20 mouse cellular contexts compared by ENCODE assay signal in genomic region chr2:128477242-128477641, GRCm38 (mm10).
"Had no signal": no experiment of that assay in that cellular context is flagged by ENCODE, and none has a peak within 500 bp of the region (broad histone marks: within the 10 kb centered on the region; RNA-seq: fewer than 3 reads in every experiment).

No protein-coding gene starts in this region.

- H3K27ac ChIP-seq: liver, embryonic 15.5 days; lung, embryonic 15.5 days; midbrain, embryonic 10.5 days; midbrain, embryonic 12.5 days; neural tube, embryonic 12.5 days had no signal

- ATAC-seq: liver, postnatal 0 days; lung, postnatal 0 days; midbrain, embryonic 16.5 days had no signal

- DNase-seq: liver, postnatal 0 days; lung, adult 2 months; lung, postnatal 4 days; midbrain, embryonic 14.5 days; retina, postnatal 1 day; right cerebral cortex, adult 18-20 months; right cerebral cortex, postnatal 25 days; right cerebral cortex, postnatal 4 days; spleen, adult 18-20 months; thymus, adult 18-20 months; thymus, postnatal 25 days; thymus, postnatal 4 days had no signal

- H3K36me3 ChIP-seq: liver, embryonic 15.5 days; lung, embryonic 15.5 days; midbrain, embryonic 10.5 days; midbrain, embryonic 12.5 days; neural tube, embryonic 12.5 days had no signal

- H3K9me3 ChIP-seq: liver, embryonic 15.5 days; lung, embryonic 15.5 days; midbrain, embryonic 10.5 days; midbrain, embryonic 12.5 days; neural tube, embryonic 12.5 days had no signal

- H3K4me2 ChIP-seq: liver, embryonic 15.5 days; lung, embryonic 15.5 days; midbrain, embryonic 12.5 days; neural tube, embryonic 12.5 days had no signal

- H3K27me3 ChIP-seq: liver, embryonic 15.5 days; lung, embryonic 15.5 days; midbrain, embryonic 12.5 days; neural tube, embryonic 12.5 days had no signal

- H3K4me3 ChIP-seq: liver, embryonic 15.5 days; lung, embryonic 15.5 days; midbrain, embryonic 10.5 days; midbrain, embryonic 12.5 days; myocyte; neural tube, embryonic 12.5 days had no signal

- H3K4me1 ChIP-seq: liver, embryonic 15.5 days; midbrain, embryonic 12.5 days had no signal

- H3K9ac ChIP-seq: liver, embryonic 15.5 days; liver, postnatal 0 days; lung, embryonic 15.5 days; midbrain, embryonic 12.5 days; neural tube, embryonic 12.5 days had no signal
